33 mouse cellular contexts compared by ENCODE assay signal in genomic region chr11:5947796-5948195, GRCm38 (mm10). TPM values are rescaled to one million over a fixed set of nuclear protein-coding genes. Genes with fewer than 3 reads are reported as not detected.
DNase-seq lines count a peak whose midpoint lies in the region; ATAC-seq and TF ChIP-seq lines count a peak whose summit lies in the region.
"Had no signal": no experiment of that assay in that cellular context is flagged by ENCODE, and none has a peak within 500 bp of the region (broad histone marks: within the 10 kb centered on the region; RNA-seq: fewer than 3 reads in every experiment).

No protein-coding gene starts in this region.

- DNase-seq in forebrain, embryonic 11.5 days (ENCODE audit: low spot score), result peak; percentile 43
- DNase-seq in testis, postnatal 14 days (ENCODE audit: low spot score), result no peak
- DNase-seq in adrenal gland, postnatal 36 days, result no peak
- DNase-seq: adrenal gland, postnatal 10 days; cerebellum, adult 11 months; cerebellum, adult 9-10 months; embryo, embryonic 11 days; gastrocnemius, postnatal 14 days; kidney, adult 11 months; kidney, postnatal 14 days; layer of hippocampus, adult 9-11 months; right cerebral cortex, adult 18-20 months; spleen, adult 18-20 months had no signal

- TF ChIP-seq POLR2A in testis, adult 2 months (IDR thresholded peaks at IDR 0.05; ENCODE audit: control insufficient read depth, low read depth, low read length), result no peak

- no peak overlapping the region for H3K27ac ChIP-seq in forebrain, embryonic 11.5 days (ENCODE audit: low read depth, low read length)
- no peak overlapping the region for H3K27ac ChIP-seq in forebrain, embryonic 13.5 days
- H3K27ac ChIP-seq in intestine, embryonic 16.5 days (ENCODE audit: low read length), result no peak overlapping the region
- H3K27ac ChIP-seq in intestine, embryonic 15.5 days, result no peak overlapping the region
- H3K27ac ChIP-seq in testis, adult 2 months (ENCODE audit: control insufficient read depth, insufficient read depth, low read depth, low read length), result no peak overlapping the region
- H3K27ac ChIP-seq: forebrain, embryonic 12.5 days; hindbrain, embryonic 15.5 days; liver, embryonic 15.5 days; lung, embryonic 15.5 days; macrophage; midbrain, embryonic 15.5 days; neural tube, embryonic 12.5 days had no signal

- no peaks in the 10 kb centered on the region for H3K9me3 ChIP-seq in forebrain, embryonic 11.5 days (ENCODE audit: control insufficient read depth, low read length)
- no peaks in the 10 kb centered on the region for H3K9me3 ChIP-seq in forebrain, embryonic 13.5 days (replicated peaks)
- no peaks in the 10 kb centered on the region for H3K9me3 ChIP-seq in intestine, embryonic 16.5 days (ENCODE audit: control insufficient read depth, low read length)
- no peaks in the 10 kb centered on the region for H3K9me3 ChIP-seq in intestine, embryonic 15.5 days
- H3K9me3 ChIP-seq: embryonic facial prominence, embryonic 13.5 days; forebrain, embryonic 12.5 days; G1E; hindbrain, embryonic 15.5 days; liver, embryonic 15.5 days; lung, embryonic 15.5 days; midbrain, embryonic 15.5 days; neural tube, embryonic 12.5 days had no signal

- no peak for TF ChIP-seq CTCF in testis, adult 2 months (IDR thresholded peaks at IDR 0.05; ENCODE audit: control insufficient read depth, insufficient read depth, insufficient replicate concordance, low read depth, low read length)

- H3K36me3 ChIP-seq in forebrain, embryonic 11.5 days (ENCODE audit: control insufficient read depth, insufficient read depth, low read length), result no peaks in the 10 kb centered on the region
- H3K36me3 ChIP-seq in forebrain, embryonic 13.5 days (ENCODE audit: poor library complexity, severe bottlenecking), result no peaks in the 10 kb centered on the region
- H3K36me3 ChIP-seq in intestine, embryonic 16.5 days (ENCODE audit: control insufficient read depth, insufficient read depth, low read length), result no peaks in the 10 kb centered on the region
- no peaks in the 10 kb centered on the region for H3K36me3 ChIP-seq in intestine, embryonic 15.5 days
- no peaks in the 10 kb centered on the region for H3K36me3 ChIP-seq in testis, adult 2 months (ENCODE audit: control insufficient read depth, insufficient read depth, low read length)
- H3K36me3 ChIP-seq: embryonic facial prominence, embryonic 13.5 days; forebrain, embryonic 12.5 days; G1E; heart, embryonic 12.5 days; hindbrain, embryonic 15.5 days; liver, embryonic 15.5 days; lung, embryonic 15.5 days; midbrain, embryonic 15.5 days; neural tube, embryonic 12.5 days had no signal

- H3K27me3 ChIP-seq in forebrain, embryonic 11.5 days (ENCODE audit: control insufficient read depth, insufficient read depth, low read length), result no peaks in the 10 kb centered on the region
- H3K27me3 ChIP-seq in forebrain, embryonic 13.5 days, result no peaks in the 10 kb centered on the region
- H3K27me3 ChIP-seq in intestine, embryonic 16.5 days (replicated peaks; ENCODE audit: control insufficient read depth, insufficient read depth, low read length), result no peaks in the 10 kb centered on the region
- H3K27me3 ChIP-seq in intestine, embryonic 15.5 days (replicated peaks), result no peaks in the 10 kb centered on the region
- H3K27me3 ChIP-seq in testis, adult 2 months (ENCODE audit: control insufficient read depth, insufficient read depth, low read length), result no peaks in the 10 kb centered on the region
- H3K27me3 ChIP-seq: embryonic facial prominence, embryonic 13.5 days; forebrain, embryonic 12.5 days; heart, embryonic 12.5 days; hindbrain, embryonic 15.5 days; liver, embryonic 15.5 days; lung, embryonic 15.5 days; midbrain, embryonic 15.5 days; neural tube, embryonic 12.5 days; Patski had no signal

- ATAC-seq in forebrain, embryonic 11.5 days (replicated peaks; ENCODE audit: low FRiP score), result no peak
- ATAC-seq in forebrain, embryonic 13.5 days, result no peak
- ATAC-seq in intestine, embryonic 16.5 days, result no peak
- no peak for ATAC-seq in intestine, embryonic 15.5 days
- ATAC-seq: midbrain, embryonic 15.5 days; Patski had no signal

- WGBS in forebrain, embryonic 11.5 days, result 72% methylated on average over 4 of the region's 4 CpGs
- WGBS in forebrain, embryonic 13.5 days, result 74% methylated on average over 4 of the region's 4 CpGs
- 47% methylated on average over 4 of the region's 4 CpGs for WGBS in intestine, embryonic 16.5 days
- WGBS in intestine, embryonic 15.5 days, result 37% methylated on average over 4 of the region's 4 CpGs

- no peak overlapping the region for H3K4me2 ChIP-seq in forebrain, embryonic 11.5 days (ENCODE audit: low read depth, low read length, severe bottlenecking)
- H3K4me2 ChIP-seq in forebrain, embryonic 13.5 days, result no peak overlapping the region
- no peak overlapping the region for H3K4me2 ChIP-seq in intestine, embryonic 16.5 days (ENCODE audit: low read depth, low read length)
- H3K4me2 ChIP-seq in intestine, embryonic 15.5 days (replicated peaks), result no peak overlapping the region
- H3K4me2 ChIP-seq: embryonic facial prominence, embryonic 13.5 days; forebrain, embryonic 12.5 days; heart, embryonic 12.5 days; hindbrain, embryonic 15.5 days; liver, embryonic 15.5 days; lung, embryonic 15.5 days; midbrain, embryonic 15.5 days; neural tube, embryonic 12.5 days had no signal

- H3K4me3 ChIP-seq in forebrain, embryonic 11.5 days (ENCODE audit: low read depth, low read length), result no peak overlapping the region
- no peak overlapping the region for H3K4me3 ChIP-seq in forebrain, embryonic 13.5 days
- H3K4me3 ChIP-seq in intestine, embryonic 16.5 days (ENCODE audit: low read length), result no peak overlapping the region
- no peak overlapping the region for H3K4me3 ChIP-seq in intestine, embryonic 15.5 days (replicated peaks)
- H3K4me3 ChIP-seq in testis, adult 2 months (ENCODE audit: control insufficient read depth, low read depth, low read length), result peak overlapping the region; percentile 15; the same call in 1 of the 2 replicates
- H3K4me3 ChIP-seq: embryonic facial prominence, embryonic 13.5 days; forebrain, embryonic 12.5 days; heart, embryonic 12.5 days; hindbrain, embryonic 15.5 days; liver, embryonic 15.5 days; lung, embryonic 15.5 days; midbrain, embryonic 15.5 days; myocyte; neural tube, embryonic 12.5 days had no signal

- H3K4me1 ChIP-seq in forebrain, embryonic 11.5 days (replicated peaks; ENCODE audit: control insufficient read depth, insufficient read depth, low read length), result peaks cover 9% of the 10 kb centered on the region; the same call in 1 of the 2 replicates
- peaks cover 9% of the 10 kb centered on the region for H3K4me1 ChIP-seq in forebrain, embryonic 13.5 days
- peaks cover 18% of the 10 kb centered on the region for H3K4me1 ChIP-seq in intestine, embryonic 16.5 days (ENCODE audit: control insufficient read depth, insufficient read depth, low read length)
- H3K4me1 ChIP-seq in intestine, embryonic 15.5 days (replicated peaks), result peaks cover 4% of the 10 kb centered on the region
- H3K4me1 ChIP-seq in testis, adult 2 months (ENCODE audit: control insufficient read depth, insufficient read depth, low read length), result peaks cover 3% of the 10 kb centered on the region; the same call in 1 of the 2 replicates
- H3K4me1 ChIP-seq: midbrain, embryonic 15.5 days had no signal

- no peak overlapping the region for H3K9ac ChIP-seq in forebrain, embryonic 11.5 days (ENCODE audit: low read length)
- no peak overlapping the region for H3K9ac ChIP-seq in forebrain, embryonic 13.5 days
- H3K9ac ChIP-seq in intestine, embryonic 16.5 days (ENCODE audit: low read depth, low read length), result 0 out of 2 replicates have a peak overlapping the region, but pooled peaks have one; percentile 13
- no peak overlapping the region for H3K9ac ChIP-seq in intestine, embryonic 15.5 days
- H3K9ac ChIP-seq: forebrain, embryonic 12.5 days; heart, embryonic 12.5 days; hindbrain, embryonic 15.5 days; liver, embryonic 15.5 days; lung, embryonic 15.5 days; midbrain, embryonic 15.5 days; neural tube, embryonic 12.5 days had no signal

RNA-seq across cellular contexts. Expression of gene Gck, which starts 2.1 kb away (rescaled TPM):
- polyA plus RNA-seq in forebrain, embryonic 11.5 days (2014; fragmentation: Nextera tagmentation; extraction: Ambion mirVana), result 1.8 and 4.5 TPM in 2 replicates
- 4.7 and 5.8 TPM in 2 replicates for polyA plus RNA-seq in forebrain, embryonic 13.5 days (2015; fragmentation: Nextera tagmentation; extraction: Ambion mirVana)
- 2.4 and 2.9 TPM in 2 replicates for polyA plus RNA-seq in intestine, embryonic 16.5 days (2015; fragmentation: Nextera tagmentation; extraction: Ambion mirVana)
- polyA plus RNA-seq in intestine, embryonic 15.5 days (2015; fragmentation: Nextera tagmentation; extraction: Ambion mirVana), result 2.8 and 3.1 TPM in 2 replicates
- 5.0 and 6.6 TPM in 2 replicates for polyA plus RNA-seq in testis, adult 2 months (2012; rRNA removed)
- 1 to 10 TPM; 2.1 to 2.4 TPM for total RNA-seq in adrenal gland, postnatal 36 days (2021)
- total RNA-seq: granulocyte monocyte progenitor cell, adult 5-6 weeks; hematopoietic stem cell, adult 5-6 weeks; megakaryocyte-erythroid progenitor cell, adult 5-6 weeks had no signal
- polyA plus RNA-seq: G1E, macrophage had no signal

RNA-seq across cellular contexts. Expression of gene Ykt6, which starts 7.7 kb away (rescaled TPM):
- 25.5 and 27.2 TPM in 2 replicates for polyA plus RNA-seq in forebrain, embryonic 11.5 days (2014; fragmentation: Nextera tagmentation; extraction: Ambion mirVana)
- polyA plus RNA-seq in forebrain, embryonic 13.5 days (2015; fragmentation: Nextera tagmentation; extraction: Ambion mirVana), result 65.3 and 83.1 TPM in 2 replicates
- polyA plus RNA-seq in intestine, embryonic 16.5 days (2015; fragmentation: Nextera tagmentation; extraction: Ambion mirVana), result 57.7 and 58.6 TPM in 2 replicates
- 48.7 and 51.8 TPM in 2 replicates for polyA plus RNA-seq in intestine, embryonic 15.5 days (2015; fragmentation: Nextera tagmentation; extraction: Ambion mirVana)
- 31.7 and 33.7 TPM in 2 replicates for polyA plus RNA-seq in testis, adult 2 months (2012; rRNA removed)
- 10 to 100 TPM; 70.0 to 86.4 TPM for total RNA-seq in adrenal gland, postnatal 36 days (2021)

RNA-seq across cellular contexts. Expression of gene Myl7, which starts 49.2 kb away (rescaled TPM):
- 0.47 and 1.3 TPM in 2 replicates for polyA plus RNA-seq in forebrain, embryonic 11.5 days (2014; fragmentation: Nextera tagmentation; extraction: Ambion mirVana)
- 1.5 TPM in 1 of 2 replicates, not detected in the other for polyA plus RNA-seq in forebrain, embryonic 13.5 days (2015; fragmentation: Nextera tagmentation; extraction: Ambion mirVana)
- polyA plus RNA-seq in intestine, embryonic 16.5 days (2015; fragmentation: Nextera tagmentation; extraction: Ambion mirVana), result 75.3 and 88.3 TPM in 2 replicates
- 68.3 and 73.5 TPM in 2 replicates for polyA plus RNA-seq in intestine, embryonic 15.5 days (2015; fragmentation: Nextera tagmentation; extraction: Ambion mirVana)
- polyA plus RNA-seq in testis, adult 2 months (2012; rRNA removed), result 0.43 TPM in 1 of 2 replicates, not detected in the other
- not detected for total RNA-seq in adrenal gland, postnatal 36 days (2021)
- total RNA-seq: G1E; gastrocnemius, postnatal 14 days; granulocyte monocyte progenitor cell, adult 5-6 weeks; hematopoietic stem cell, adult 5-6 weeks; left cerebral cortex, postnatal 10 days; megakaryocyte-erythroid progenitor cell, adult 5-6 weeks had no signal
- polyA plus RNA-seq: G1E; macrophage; midbrain, embryonic 15.5 days; myocyte; Patski had no signal

Comparison
In these comparisons a context has a peak if more than half of its experiments do, and no peak if none do; other contexts are left out.
1. RNA of gene Myl7, which starts 49.2 kb away (polyA plus RNA-seq): 75.3 to 88.3 TPM in intestine, embryonic 16.5 days and 68.3 to 73.5 TPM in intestine, embryonic 15.5 days; 0.47 to 1.3 TPM in forebrain, embryonic 11.5 days, 0.43 TPM in testis, adult 2 months and 1.5 TPM in forebrain, embryonic 13.5 days; every median in the first group is over 10 times any median in the second.